In genomic region chr12:17348048-17349036, GRCm38 (mm10) we compare ENCODE assay signal across 8 mouse cellular contexts. TPM values are rescaled to one million over a fixed set of nuclear protein-coding genes. Genes with fewer than 3 reads are reported as not detected.
A peak's percentile ranks its signal among the peaks of the same experiment; 100 is the strongest.
DNase-seq lines count a peak whose midpoint lies in the region; ATAC-seq lines count a peak whose summit lies in the region.

Gene Nol10, plus strand, starts transcription at chr12:17348458.

- DNase-seq in ZHBTc4 (ENCODE audit: low read depth, low spot score) = peak; percentile 96
- peak; percentile 73 to 74 for DNase-seq in gastrocnemius, adult 8-10 months (ENCODE audit: low spot score in 2 of 2)
- DNase-seq in induced T-regulatory cell, adult 2 months (ENCODE audit: low read depth) = peak; percentile 94
- DNase-seq in left cerebral cortex, adult 9 months (ENCODE audit: low spot score in 2 of 2) = peak; percentile 56 to 84
- peak; percentile 91 for DNase-seq in right cerebral cortex, postnatal 14 days
- peak; percentile 77 to 88 for DNase-seq in urinary bladder, postnatal 36 days (ENCODE audit: low spot score in 2 of 2)

- ATAC-seq in common myeloid progenitor, adult 5-6 weeks (replicated peaks; ENCODE audit: low read depth, poor library complexity, severe bottlenecking) = peak; percentile 97
- peak; percentile 98 for ATAC-seq in megakaryocyte progenitor cell, adult 5-6 weeks (replicated peaks; ENCODE audit: poor library complexity)

RNA-seq across cellular contexts. Expression of gene Nol10, which starts in this region (rescaled TPM):
- 20.1 and 23.1 TPM in 2 replicates for total RNA-seq in common myeloid progenitor, adult 5-6 weeks (2017)
- 1 to 10 TPM; 6.8 to 9.1 (median 8.6) TPM for total RNA-seq in gastrocnemius, adult 8-10 months (2022)
- total RNA-seq in megakaryocyte progenitor cell, adult 5-6 weeks (2015) = 21.6 and 22.1 TPM in 2 replicates
- 14.1 and 18.7 TPM in 2 replicates for total RNA-seq in megakaryocyte progenitor cell, adult 5-6 weeks (2017)

Comparison
In these comparisons a context has a peak if more than half of its experiments do, and no peak if none do; other contexts are left out.
1. Peak in every context shown above with its lines: DNase-seq and ATAC-seq.